Mouse (Mus musculus): ENCODE data around the gene Gm20481. TPM values are rescaled to one million over a fixed set of nuclear protein-coding genes. Genes with fewer than 3 reads are reported as not detected.

Gene Gm20481
- total RNA-seq, 2 experiments from 2014 or later = 0.60 TPM; not detected in 1

Other genes starting within 250 kb of the Gm20481 start
- gene C4b, start 226.0 kb upstream of the Gm20481 start, total RNA-seq (2021) = 100 to 1,000 TPM in 1 of 2 experiments, 10 to 100 TPM in 1; 99.1 to 174 TPM
- gene Cyp21a1, start 165.4 kb upstream of the Gm20481 start, total RNA-seq (2021) = over 10,000 TPM in 1 of 2 experiments, 1,000 to 10,000 TPM in 1; 3,976 to 16,190 TPM
- 10 to 100 TPM; 54.2 to 62.5 TPM for gene Stk19, start 133.0 kb upstream of the Gm20481 start, total RNA-seq (2021)
- gene Dxo, start 132.9 kb upstream of the Gm20481 start, total RNA-seq (2021) = 10 to 100 TPM; 75.5 to 82.1 TPM
- 10 to 100 TPM; 60.8 to 65.9 TPM for gene Skiv2l, start 119.7 kb upstream of the Gm20481 start, total RNA-seq (2021)
- gene Nelfe, start 119.5 kb upstream of the Gm20481 start, total RNA-seq (2021) = 10 to 100 TPM; 46.1 to 54.5 TPM
- gene Cfb, start 107.4 kb upstream of the Gm20481 start, total RNA-seq (2021) = 10 to 100 TPM; 14.6 to 38.9 TPM
- 10 to 100 TPM in 1 of 2 experiments, 1 to 10 TPM in 1; 9.9 to 12.4 TPM for gene Zbtb12, start 90.4 kb upstream of the Gm20481 start, total RNA-seq (2021)
- gene Gm20547, start 87.9 kb upstream of the Gm20481 start, total RNA-seq (2021) = under 1 TPM in 1 of 2 experiments, not detected in 1; 0.19 TPM
- 10 to 100 TPM; 88.3 to 89.2 TPM for gene C2, start 71.6 kb upstream of the Gm20481 start, total RNA-seq (2021)
- gene Ehmt2, start 71.4 kb upstream of the Gm20481 start, total RNA-seq (2021) = 100 to 1,000 TPM; 101 to 144 TPM
- under 1 TPM; 0.30 to 0.51 TPM for gene Slc44a4, start 55.4 kb upstream of the Gm20481 start, total RNA-seq (2021)
- 10 to 100 TPM; 22.5 to 24.3 TPM for gene Neu1, start 38.7 kb upstream of the Gm20481 start, total RNA-seq (2021)
- 100 to 1,000 TPM; 635 to 643 TPM for gene Hspa1b, start 10.7 kb upstream of the Gm20481 start, total RNA-seq (2021)
- 100 to 1,000 TPM; 195 to 256 TPM for gene Hspa1a, start 2.2 kb downstream of the Gm20481 start, total RNA-seq (2021)
- under 1 TPM; 0.30 to 0.58 TPM for gene Hspa1l, start 2.8 kb downstream of the Gm20481 start, total RNA-seq (2021)
- gene Lsm2, start 11.9 kb downstream of the Gm20481 start, total RNA-seq (2021) = 10 to 100 TPM; 31.9 to 34.5 TPM
- 10 to 100 TPM; 49.8 to 64.8 TPM for gene Vars, start 31.1 kb downstream of the Gm20481 start, total RNA-seq (2021)
- gene Vwa7, start 46.7 kb downstream of the Gm20481 start, total RNA-seq (2021) = under 1 TPM; 0.50 to 0.61 TPM
- under 1 TPM in 1 of 2 experiments, not detected in 1; 0.51 TPM for gene Sapcd1, start 58.1 kb downstream of the Gm20481 start, total RNA-seq (2021)
- 1 to 10 TPM; 1.1 to 1.3 TPM for gene Msh5, start 76.8 kb downstream of the Gm20481 start, total RNA-seq (2021)
- gene Clic1, start 80.1 kb downstream of the Gm20481 start, total RNA-seq (2021) = 10 to 100 TPM; 71.9 to 92.9 TPM
- 10 to 100 TPM in 1 of 2 experiments, 1 to 10 TPM in 1; 9.1 to 17.0 TPM for gene Ddah2, start 89.1 kb downstream of the Gm20481 start, total RNA-seq (2021)
- not detected for gene Ly6g6c, start 95.5 kb downstream of the Gm20481 start, total RNA-seq (2021)
- under 1 TPM; 0.13 to 0.22 TPM for gene Mpig6b, start 96.3 kb downstream of the Gm20481 start, total RNA-seq (2021)
- not detected for gene Ly6g6e, start 107.0 kb downstream of the Gm20481 start, total RNA-seq (2021)
- gene Ly6g6d, start 108.2 kb downstream of the Gm20481 start, total RNA-seq (2021) = not detected
- gene Ly6g6f, start 115.7 kb downstream of the Gm20481 start, total RNA-seq (2021) = not detected
- 10 to 100 TPM; 75.0 to 88.2 TPM for gene Abhd16a, start 119.4 kb downstream of the Gm20481 start, total RNA-seq (2021)
- gene Ly6g5c, start 138.4 kb downstream of the Gm20481 start, total RNA-seq (2021) = not detected
- under 1 TPM; 0.33 to 0.67 TPM for gene Ly6g5b, start 145.5 kb downstream of the Gm20481 start, total RNA-seq (2021)
- 10 to 100 TPM; 14.8 to 16.2 TPM for gene Gpank1, start 151.5 kb downstream of the Gm20481 start, total RNA-seq (2021)
- 100 to 1,000 TPM; 192 to 217 TPM for gene Csnk2b, start 152.1 kb downstream of the Gm20481 start, total RNA-seq (2021)
- gene D17H6S53E, start 156.5 kb downstream of the Gm20481 start, total RNA-seq (2021) = 10 to 100 TPM; 28.8 to 34.6 TPM
- gene Apom, start 162.1 kb downstream of the Gm20481 start, total RNA-seq (2021) = not detected
- gene Bag6, start 165.3 kb downstream of the Gm20481 start, total RNA-seq (2021) = 100 to 1,000 TPM; 307 to 394 TPM
- 100 to 1,000 TPM; 214 to 251 TPM for gene Prrc2a, start 195.0 kb downstream of the Gm20481 start, total RNA-seq (2021)
- 10 to 100 TPM in 1 of 2 experiments, 1 to 10 TPM in 1; 6.1 to 11.2 TPM for gene Aif1, start 206.2 kb downstream of the Gm20481 start, total RNA-seq (2021)
- gene Lst1, start 218.5 kb downstream of the Gm20481 start, total RNA-seq (2021) = 1 to 10 TPM; 3.5 to 4.1 TPM
- 1 to 10 TPM; 2.0 to 6.5 TPM for gene Ltb, start 224.5 kb downstream of the Gm20481 start, total RNA-seq (2021)
- gene Tnf, start 232.1 kb downstream of the Gm20481 start, total RNA-seq (2021) = under 1 TPM; 0.36 to 0.83 TPM
- gene Lta, start 235.4 kb downstream of the Gm20481 start, total RNA-seq (2021) = not detected

All from adrenal gland, adult 18-20 months (tissue).